Comparison of ENCODE assay signal across 9 mouse cellular contexts in genomic region chr12:100421538-100421937, GRCm38 (mm10).
DNase-seq lines count a peak whose midpoint lies in the region; ATAC-seq and TF ChIP-seq lines count a peak whose summit lies in the region.
"Had no signal": no experiment of that assay in that cellular context is flagged by ENCODE, and none has a peak within 500 bp of the region (broad histone marks: within the 10 kb centered on the region; RNA-seq: fewer than 3 reads in every experiment).

No protein-coding gene starts in this region.

- H3K36me3 ChIP-seq in embryonic facial prominence, embryonic 10.5 days (replicated peaks): no peaks in the 10 kb centered on the region
- no peaks in the 10 kb centered on the region for H3K36me3 ChIP-seq in hindbrain, postnatal 0 days (ENCODE audit: insufficient read depth, low read length)
- H3K36me3 ChIP-seq: heart, embryonic 15.5 days had no signal

- WGBS in embryonic facial prominence, embryonic 10.5 days: 60% methylated on average over 6 of the region's 6 CpGs
- WGBS in hindbrain, postnatal 0 days: 47% methylated on average over 6 of the region's 6 CpGs

- no peak overlapping the region for H3K27ac ChIP-seq in embryonic facial prominence, embryonic 10.5 days (replicated peaks)
- peak overlapping the region; percentile 46; the same call in 1 of the 2 replicates for H3K27ac ChIP-seq in hindbrain, postnatal 0 days
- H3K27ac ChIP-seq: heart, embryonic 15.5 days had no signal

- H3K9me3 ChIP-seq in embryonic facial prominence, embryonic 10.5 days: no peaks in the 10 kb centered on the region
- H3K9me3 ChIP-seq in hindbrain, postnatal 0 days (ENCODE audit: low read length): no peaks in the 10 kb centered on the region
- H3K9me3 ChIP-seq: heart, embryonic 15.5 days had no signal

- no peak overlapping the region for H3K4me3 ChIP-seq in embryonic facial prominence, embryonic 10.5 days
- H3K4me3 ChIP-seq in hindbrain, postnatal 0 days (ENCODE audit: low read length): no peak overlapping the region
- H3K4me3 ChIP-seq: heart, embryonic 15.5 days had no signal

- peak; percentile 80 for TF ChIP-seq CTCF in hindbrain, postnatal 0 days (IDR thresholded peaks at IDR 0.05; ENCODE audit: low read depth)

- H3K4me1 ChIP-seq in embryonic facial prominence, embryonic 10.5 days: peaks cover 11% of the 10 kb centered on the region; the same call in 1 of the 2 replicates
- 0 out of 2 replicates have a peak, but pooled peaks cover 8% of the 10 kb centered on the region for H3K4me1 ChIP-seq in hindbrain, postnatal 0 days (ENCODE audit: insufficient read depth, low read length)

- ATAC-seq in hindbrain, postnatal 0 days: peak; percentile 69

- peak; percentile 37 for DNase-seq in adrenal gland, postnatal 14 days
- no peak for DNase-seq in adrenal gland, adult 8-10 months
- peak; percentile 48 for DNase-seq in urinary bladder, postnatal 14 days (ENCODE audit: low spot score)
- no peak for DNase-seq in urinary bladder, adult 18-20 months (ENCODE audit: low spot score in 2 of 2)
- peak; percentile 30 for DNase-seq in embryonic facial prominence, embryonic 10.5 days (ENCODE audit: low spot score)
- peak; percentile 87 for DNase-seq in hindbrain, postnatal 0 days (ENCODE audit: low spot score)
- DNase-seq in lung, postnatal 25 days (ENCODE audit: low spot score): peak; percentile 67
- peak; percentile 58 to 69 for DNase-seq in spleen, postnatal 36 days (ENCODE audit: low spot score in 2 of 2)

- H3K4me2 ChIP-seq in hindbrain, postnatal 0 days (ENCODE audit: low read depth, low read length): no peak overlapping the region
- H3K4me2 ChIP-seq: heart, embryonic 15.5 days had no signal

- no peaks in the 10 kb centered on the region for H3K27me3 ChIP-seq in embryonic facial prominence, embryonic 10.5 days (replicated peaks; ENCODE audit: low read depth, poor library complexity, severe bottlenecking)
- H3K27me3 ChIP-seq in hindbrain, postnatal 0 days (ENCODE audit: insufficient read depth, low read length): no peaks in the 10 kb centered on the region
- H3K27me3 ChIP-seq: heart, embryonic 15.5 days had no signal

- H3K9ac ChIP-seq in hindbrain, postnatal 0 days (replicated peaks; ENCODE audit: low read length): no peak overlapping the region
- H3K9ac ChIP-seq: heart, embryonic 15.5 days had no signal

Comparison
In these comparisons a context has a peak if more than half of its experiments do, and no peak if none do; other contexts are left out.
1. DNase-seq: peak in adrenal gland, postnatal 14 days (single experiment), urinary bladder, postnatal 14 days (single experiment), embryonic facial prominence, embryonic 10.5 days (single experiment), hindbrain, postnatal 0 days (single experiment), lung, postnatal 25 days (single experiment) and spleen, postnatal 36 days (2 of 2); none in adrenal gland, adult 8-10 months (single experiment) and urinary bladder, adult 18-20 months (0 of 2).